Mouse (Mus musculus): ENCODE results near the gene Eif5b.

- TF ChIP-seq CTCF (IDR thresholded peaks at IDR 0.05; ENCODE audit: control insufficient read depth, insufficient read depth, insufficient read length) (no peak), CEBPB (IDR thresholded peaks at IDR 0.05; ENCODE audit: low read depth) (no peak), USF1 (IDR thresholded peaks at IDR 0.05; ENCODE audit: low read depth) (no peak), MAX (IDR thresholded peaks at IDR 0.05) (no peak), MYOD1 (IDR thresholded peaks at IDR 0.05; ENCODE audit: control insufficient read depth, insufficient read length, low read depth) (no peak), FOSL1 (IDR thresholded peaks at IDR 0.05; ENCODE audit: insufficient read depth, low read length, poor library complexity, severe bottlenecking) (no peak), MYOG (IDR thresholded peaks at IDR 0.05; ENCODE audit: control insufficient read depth, extremely low read depth, insufficient read length) (no peak)
These were observed 5.2 kb downstream of the Eif5b start for GRCm38 (mm10) chr1:38003046-38003445.

Measured in C2C12 (cell line).